Mouse (Mus musculus) liver, embryonic 11.5 days (tissue): ENCODE measurements around the gene Ptov1. TPM values are rescaled to one million over a fixed set of nuclear protein-coding genes. Genes with fewer than 3 reads are reported as not detected.

Source experiments
- ATAC-seq: fragments of 200-750 bp; cut with Nextera tagmentation; replicated peaks from 2 replicates; pipeline ENCODE4 v1.8.0; 2017; ENCODE audit warnings: moderate number of reproducible peaks, mild to moderate bottlenecking, moderate TSS enrichment, moderate library complexity; ENCODE audit not compliant: low FRiP score
- DNase-seq: peaks from one replicate; pipeline ENCODE4 v3.0.0-alpha.2; 2017; ENCODE audit warnings: low spot score
- H3K27ac ChIP-seq: fragments of 300-500 bp; sonication (generic); 2 replicates; pipeline ENCODE4 v1.5.1; 2014; ENCODE audit warnings: mild to moderate bottlenecking, low read depth, low read length, control low read depth
- H3K27me3 ChIP-seq: fragments of 300-500 bp; sonication (generic); replicated peaks from 2 replicates; pipeline ENCODE4 v1.6.1; 2014; ENCODE audit warnings: low read length, mixed read lengths; ENCODE audit not compliant: control insufficient read depth, insufficient read depth
- H3K36me3 ChIP-seq: fragments of 300-500 bp; sonication (generic); 2 replicates; pipeline ENCODE4 v1.6.1; 2014; ENCODE audit warnings: mild to moderate bottlenecking, low read length, moderate library complexity, mixed read lengths; ENCODE audit not compliant: control insufficient read depth, insufficient read depth
- H3K4me1 ChIP-seq: fragments of 300-500 bp; sonication (generic); replicated peaks from 2 replicates; pipeline ENCODE4 v1.6.1; 2014; ENCODE audit warnings: low read length, mixed read lengths; ENCODE audit not compliant: control insufficient read depth, insufficient read depth
- H3K4me2 ChIP-seq: fragments of 300-500 bp; sonication (generic); 2 replicates; pipeline ENCODE4 v1.6.1; 2014; ENCODE audit warnings: mild to moderate bottlenecking, control low read depth, moderate library complexity
- H3K4me3 ChIP-seq: fragments of 300-500 bp; sonication (generic); 2 replicates; pipeline ENCODE4 v1.5.1; 2014; ENCODE audit warnings: low read depth, low read length, control low read depth
- H3K9ac ChIP-seq: fragments of 300-500 bp; sonication (generic); 2 replicates; pipeline ENCODE4 v1.6.1; 2014; ENCODE audit warnings: low read depth, low read length, control low read depth
- H3K9me3 ChIP-seq: fragments of 300-500 bp; sonication (generic); 2 replicates; pipeline ENCODE4 v1.6.1; 2016; ENCODE audit warnings: low read length, inconsistent platforms, mixed read lengths; ENCODE audit not compliant: control insufficient read depth
- WGBS: fragments of 180-500 bp; shearing (Covaris S2); extraction: QIAGEN DNeasy Blood & Tissue Kit; methylation state at CpG from one replicate; pipeline ENCODE4 v1.1.7; 2014; 5-methylcytosine and 5-hydroxymethylcytosine counted together
- polyA plus RNA-seq: library from polyadenylated mRNA; unstranded; fragments of >200 nt; fragmentation: Nextera tagmentation; extraction: Ambion mirVana; gene quantifications from 2 replicates; pipeline ENCODE4 v1.2.1, GENCODE M21; 2014

The Ptov1 gene
- 162 and 164 TPM in 2 replicates for polyA plus RNA-seq

GRCm38 (mm10) chr7:44869697-44870528, at the start of gene Ptov1:
TSS of gene Ptov1 (minus strand) at chr7:44869788.
- H3K4me3 ChIP-seq, result peak within 1 kb of the TSS; percentile 94
- peak within 1 kb of the TSS; percentile 97 for H3K9ac ChIP-seq
- H3K4me1 ChIP-seq, result peaks cover 36% of the 10 kb centered on the region
- H3K4me2 ChIP-seq, result peak within 1 kb of the TSS; percentile 91
- ATAC-seq (peak; percentile 87), DNase-seq (peak; percentile 87)
- peak within 1 kb of the TSS; percentile 99 for H3K27ac ChIP-seq
- H3K9me3 ChIP-seq, result no peaks in the 10 kb centered on the region
- no peaks in the 10 kb centered on the region for H3K27me3 ChIP-seq
- H3K36me3 ChIP-seq, result peaks cover 9% of the 10 kb centered on the region; the same call in 1 of the 2 replicates
- 10% methylated on average over 29 of the region's 29 CpGs for WGBS

GRCm38 (mm10) chr7:44919127-44919526, 49.5 kb upstream of the Ptov1 start:
- H3K36me3 ChIP-seq, result peaks cover 25% of the 10 kb centered on the region
- H3K4me1 ChIP-seq, result peaks cover 24% of the 10 kb centered on the region
- H3K9ac ChIP-seq, result no peak overlapping the region
- H3K27me3 ChIP-seq, result no peaks in the 10 kb centered on the region
- H3K9me3 ChIP-seq, result no peaks in the 10 kb centered on the region
- H3K27ac ChIP-seq, result no peak overlapping the region
- ATAC-seq (no peak), DNase-seq (no peak)
- 94% methylated on average over 5 of the region's 5 CpGs for WGBS
- no peak overlapping the region for H3K4me2 ChIP-seq
- no peak overlapping the region for H3K4me3 ChIP-seq

- ATAC-seq (no peak), DNase-seq (no peak)
- Histone ChIP-seq H3K4me2 (no peak overlapping the region), H3K4me1 (peaks cover 24% of the 10 kb centered on the region), H3K27ac (no peak overlapping the region), H3K36me3 (peaks cover 31% of the 10 kb centered on the region), H3K9me3 (no peaks in the 10 kb centered on the region), H3K27me3 (no peaks in the 10 kb centered on the region), H3K9ac (no peak overlapping the region), H3K4me3 (no peak overlapping the region)
- WGBS, result 66% methylated on average over 3 of the region's 3 CpGs
Measured at GRCm38 (mm10) chr7:44918219-44918618, 48.6 kb upstream of the Ptov1 start.

GRCm38 (mm10) chr7:44916881-44917280, 47.3 kb upstream of the Ptov1 start:
- Histone ChIP-seq H3K9ac (no peak overlapping the region), H3K9me3 (no peaks in the 10 kb centered on the region), H3K4me1 (peaks cover 16% of the 10 kb centered on the region), H3K4me3 (no peak overlapping the region), H3K27me3 (no peaks in the 10 kb centered on the region), H3K27ac (no peak overlapping the region), H3K36me3 (peaks cover 26% of the 10 kb centered on the region), H3K4me2 (no peak overlapping the region)
- ATAC-seq (peak; percentile 14; the same call in 1 of the 2 replicates), DNase-seq (no peak)
- WGBS, result 93% methylated on average over 4 of the region's 4 CpGs

GRCm38 (mm10) chr7:44916191-44916590, 46.6 kb upstream of the Ptov1 start:
- Histone ChIP-seq H3K27ac (no peak overlapping the region), H3K9ac (no peak overlapping the region), H3K4me2 (no peak overlapping the region), H3K4me3 (no peak overlapping the region), H3K9me3 (no peaks in the 10 kb centered on the region), H3K27me3 (no peaks in the 10 kb centered on the region), H3K36me3 (peaks cover 25% of the 10 kb centered on the region; the same call in 1 of the 2 replicates), H3K4me1 (peaks cover 16% of the 10 kb centered on the region)
- WGBS, result 93% methylated on average over 6 of the region's 6 CpGs
- no peak for DNase-seq
- ATAC-seq, result no peak

- Histone ChIP-seq H3K27me3 (no peaks in the 10 kb centered on the region), H3K4me3 (no peak overlapping the region), H3K4me1 (peaks cover 16% of the 10 kb centered on the region), H3K27ac (no peak overlapping the region), H3K9ac (no peak overlapping the region), H3K36me3 (peaks cover 29% of the 10 kb centered on the region; the same call in 1 of the 2 replicates), H3K4me2 (no peak overlapping the region), H3K9me3 (no peaks in the 10 kb centered on the region)
- no peak for ATAC-seq
- no peak for DNase-seq
- 92% methylated on average over 9 of the region's 9 CpGs for WGBS
Measured at GRCm38 (mm10) chr7:44915314-44915713, 45.7 kb upstream of the Ptov1 start.

GRCm38 (mm10) chr7:44914396-44914795, 44.8 kb upstream of the Ptov1 start:
- H3K9me3 ChIP-seq, result no peaks in the 10 kb centered on the region
- no peak overlapping the region for H3K4me2 ChIP-seq
- H3K4me1 ChIP-seq, result peaks cover 16% of the 10 kb centered on the region
- ATAC-seq, result no peak
- no peaks in the 10 kb centered on the region for H3K27me3 ChIP-seq
- H3K36me3 ChIP-seq, result peaks cover 27% of the 10 kb centered on the region; the same call in 1 of the 2 replicates
- H3K27ac ChIP-seq, result no peak overlapping the region
- no peak for DNase-seq
- H3K9ac ChIP-seq, result no peak overlapping the region
- no peak overlapping the region for H3K4me3 ChIP-seq
- WGBS, result 97% methylated on average over 2 of the region's 2 CpGs

- Histone ChIP-seq H3K9me3 (no peaks in the 10 kb centered on the region), H3K4me2 (no peak overlapping the region; the same call in 1 of the 2 replicates), H3K9ac (no peak overlapping the region), H3K27me3 (no peaks in the 10 kb centered on the region), H3K36me3 (peaks cover 61% of the 10 kb centered on the region), H3K27ac (no peak overlapping the region), H3K4me1 (no peaks in the 10 kb centered on the region), H3K4me3 (no peak overlapping the region)
- DNase-seq, result no peak
- 84% methylated on average over 15 of the region's 15 CpGs for WGBS
- ATAC-seq, result no peak
Measured at GRCm38 (mm10) chr7:44908706-44909476, 39.3 kb upstream of the Ptov1 start.
